Mouse (Mus musculus) hindbrain, embryonic 12.5 days (tissue): ENCODE measurements around the gene Fsd2. TPM values are rescaled to one million over a fixed set of nuclear protein-coding genes. Genes with fewer than 3 reads are reported as not detected.
A peak's percentile ranks its signal among the peaks of the same experiment; 100 is the strongest.

ENCODE experiments used
- ATAC-seq: fragments of 200-750 bp; cut with Nextera tagmentation; 2 replicates; pipeline ENCODE4 v1.8.0; 2017; ENCODE audit warnings: moderate TSS enrichment; ENCODE audit not compliant: low FRiP score
- H3K27ac ChIP-seq: fragments of 300-500 bp; sonication (generic); 2 replicates; pipeline ENCODE4 v1.5.1; 2016; ENCODE audit warnings: mild to moderate bottlenecking
- H3K27me3 ChIP-seq: fragments of 300-500 bp; sonication (generic); 2 replicates; pipeline ENCODE4 v1.6.1; 2016; ENCODE audit warnings: mild to moderate bottlenecking
- H3K36me3 ChIP-seq: fragments of 300-500 bp; sonication (generic); 2 replicates; pipeline ENCODE4 v1.6.1; 2016; ENCODE audit warnings: mild to moderate bottlenecking
- H3K4me1 ChIP-seq: fragments of 300-500 bp; sonication (generic); 2 replicates; pipeline ENCODE4 v1.6.1; 2016
- H3K4me2 ChIP-seq: fragments of 300-500 bp; sonication (generic); replicated peaks from 2 replicates; pipeline ENCODE4 v1.6.1; 2016; ENCODE audit warnings: mild to moderate bottlenecking
- H3K4me3 ChIP-seq: fragments of 300-500 bp; sonication (generic); 2 replicates; pipeline ENCODE4 v1.5.1; 2016; ENCODE audit warnings: mild to moderate bottlenecking
- H3K9ac ChIP-seq: fragments of 300-500 bp; sonication (generic); 2 replicates; pipeline ENCODE4 v1.6.1; 2016; ENCODE audit warnings: mild to moderate bottlenecking, moderate library complexity
- H3K9me3 ChIP-seq: fragments of 300-500 bp; sonication (generic); replicated peaks from 2 replicates; pipeline ENCODE4 v1.6.1; 2016; ENCODE audit warnings: mild to moderate bottlenecking
- WGBS: fragments of 180-500 bp; shearing (Covaris S2); methylation state at CpG from one replicate; pipeline ENCODE4 v1.1.7; 2016; 5-methylcytosine and 5-hydroxymethylcytosine counted together
- polyA plus RNA-seq: library from polyadenylated mRNA; unstranded; fragments of >200 nt; fragmentation: Nextera tagmentation; extraction: Ambion mirVana; gene quantifications from 2 replicates; pipeline ENCODE4 v1.2.1, GENCODE M21; 2016

Gene Fsd2
- 0.46 and 0.53 TPM in 2 replicates for polyA plus RNA-seq

DNA sequence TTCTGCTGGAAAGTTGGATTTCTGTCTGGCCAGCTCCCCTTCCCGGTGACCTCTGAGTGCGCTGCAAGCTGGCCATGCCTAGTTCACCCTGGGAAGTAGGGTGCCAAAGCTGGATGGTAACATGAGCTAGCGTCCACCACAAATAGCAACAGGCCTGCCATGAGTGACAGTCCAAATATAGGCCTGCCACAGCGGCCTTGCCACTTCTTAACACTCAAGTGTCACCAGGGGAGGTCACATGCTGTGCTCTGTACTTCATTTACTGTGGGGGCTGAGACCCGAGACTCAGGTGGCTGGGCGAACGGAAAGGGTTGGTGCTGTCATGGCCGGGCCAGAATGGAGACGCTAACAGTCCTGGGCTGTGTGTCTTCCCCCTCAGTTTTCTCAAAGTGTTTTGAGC, at the start of gene Fsd2:
Fsd2 (minus strand) TSS at position 53 of the 400 bp plus-strand sequence.
- no peaks in the 10 kb centered on the region for H3K27me3 ChIP-seq
- H3K4me1 ChIP-seq: 0 out of 2 replicates have a peak, but pooled peaks cover 5% of the 10 kb centered on the region
- H3K9me3 ChIP-seq: no peaks in the 10 kb centered on the region
- peak within 1 kb of the TSS; percentile 48 for H3K27ac ChIP-seq
- H3K36me3 ChIP-seq: no peaks in the 10 kb centered on the region
- no peak for ATAC-seq
- no peak within 1 kb of the TSS for H3K4me2 ChIP-seq
- H3K4me3 ChIP-seq: no peak within 1 kb of the TSS
- no peak within 1 kb of the TSS for H3K9ac ChIP-seq
- WGBS: 77% methylated on average over 9 of the region's 9 CpGs

DNA sequence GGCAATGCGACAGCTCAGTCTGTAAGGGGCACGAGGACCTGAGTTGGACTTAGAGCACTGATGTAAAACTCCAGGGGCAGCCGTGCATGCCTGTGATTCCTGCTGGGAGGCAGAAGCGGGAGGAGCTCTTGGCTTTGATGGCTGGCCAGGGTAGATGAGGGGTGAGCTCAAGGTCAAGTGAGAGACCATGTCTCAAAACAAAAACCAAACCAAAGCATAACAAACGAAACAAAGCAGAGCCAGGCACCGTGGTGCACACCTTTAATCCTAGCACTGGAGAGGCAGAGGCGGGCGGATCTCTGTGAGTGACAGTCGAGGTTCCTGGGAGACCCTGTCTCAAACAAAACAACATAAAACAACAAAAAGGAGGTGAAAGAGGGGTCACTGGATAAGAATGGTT, 48.3 kb upstream of the Fsd2 start:
- no peaks in the 10 kb centered on the region for H3K9me3 ChIP-seq
- H3K27ac ChIP-seq: no peak overlapping the region
- H3K4me3 ChIP-seq: no peak overlapping the region
- H3K9ac ChIP-seq: no peak overlapping the region
- no peak for ATAC-seq
- H3K36me3 ChIP-seq: 0 out of 2 replicates have a peak, but pooled peaks cover 3% of the 10 kb centered on the region
- 68% methylated on average over 9 of the region's 9 CpGs for WGBS
- no peak overlapping the region for H3K4me2 ChIP-seq
- H3K27me3 ChIP-seq: no peaks in the 10 kb centered on the region
- H3K4me1 ChIP-seq: peaks cover 10% of the 10 kb centered on the region; the same call in 1 of the 2 replicates

DNA sequence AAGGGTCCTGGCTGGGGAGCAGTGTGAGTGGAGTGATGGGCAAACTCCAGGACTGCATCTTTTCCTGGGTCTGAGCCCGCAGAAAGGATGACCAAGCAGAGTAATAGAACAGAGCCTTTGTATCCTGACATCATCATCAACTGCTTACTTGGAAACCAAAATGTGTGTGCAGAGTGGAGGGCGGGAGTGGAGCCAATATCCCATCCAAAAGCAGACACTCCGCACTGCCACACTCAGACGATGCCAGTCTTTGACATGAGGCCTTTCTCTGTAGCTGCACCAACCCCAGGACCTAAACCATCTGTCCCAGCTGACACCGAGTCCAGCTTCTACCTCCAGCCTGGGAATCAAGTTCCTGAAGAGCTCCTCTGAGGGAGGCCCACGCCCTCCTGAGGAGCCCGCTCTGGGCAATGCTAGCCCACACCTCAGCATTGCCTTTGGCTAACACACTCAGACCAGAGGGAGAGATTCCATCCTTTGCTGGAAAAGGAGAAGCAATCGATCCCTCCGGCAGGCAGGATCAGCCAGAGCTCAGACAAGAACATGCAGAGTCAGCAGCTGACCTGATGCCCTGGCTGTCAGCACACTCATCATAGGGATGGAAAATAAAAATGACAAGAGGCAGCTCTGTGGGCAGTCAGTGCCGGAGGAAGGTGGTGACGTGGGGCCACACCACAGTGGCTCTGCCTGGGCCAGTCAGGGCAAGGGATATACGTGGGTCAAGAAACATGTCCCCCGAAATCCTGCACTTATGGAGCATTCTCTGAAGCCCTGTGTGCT, 46.3 kb upstream of the Fsd2 start:
- 77% methylated on average over 13 of the region's 13 CpGs for WGBS
- H3K4me2 ChIP-seq: no peak overlapping the region
- ATAC-seq: no peak
- 0 out of 2 replicates have a peak, but pooled peaks cover 3% of the 10 kb centered on the region for H3K36me3 ChIP-seq
- no peaks in the 10 kb centered on the region for H3K9me3 ChIP-seq
- no peak overlapping the region for H3K9ac ChIP-seq
- H3K27ac ChIP-seq: no peak overlapping the region
- no peak overlapping the region for H3K4me3 ChIP-seq
- peaks cover 10% of the 10 kb centered on the region; the same call in 1 of the 2 replicates for H3K4me1 ChIP-seq
- no peaks in the 10 kb centered on the region for H3K27me3 ChIP-seq

DNA sequence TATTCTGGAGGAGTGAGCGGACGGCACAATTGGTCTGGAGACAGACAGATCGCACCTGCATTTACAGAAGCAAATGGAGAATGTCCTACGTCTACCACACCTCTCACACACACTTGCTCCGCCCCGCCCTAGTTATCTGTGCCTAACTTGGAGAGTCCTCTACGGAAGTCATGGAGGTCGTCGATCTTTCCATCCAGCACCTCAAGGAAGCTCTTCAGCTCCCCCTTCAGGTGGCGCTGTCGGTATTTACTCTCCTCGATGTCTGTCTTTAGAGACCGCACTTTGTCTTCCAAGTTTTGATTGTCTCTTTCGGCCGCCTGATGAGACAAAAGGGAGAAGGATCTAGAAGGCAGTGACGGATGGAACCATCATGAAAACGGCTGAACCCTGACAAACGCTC, 43.4 kb upstream of the Fsd2 start:
- Histone ChIP-seq H3K4me3 (no peak overlapping the region), H3K36me3 (0 out of 2 replicates have a peak, but pooled peaks cover 3% of the 10 kb centered on the region), H3K27me3 (no peaks in the 10 kb centered on the region), H3K4me1 (peaks cover 8% of the 10 kb centered on the region; the same call in 1 of the 2 replicates), H3K4me2 (no peak overlapping the region), H3K9me3 (no peaks in the 10 kb centered on the region), H3K27ac (no peak overlapping the region), H3K9ac (no peak overlapping the region)
- WGBS: 65% methylated on average over 18 of the region's 18 CpGs
- ATAC-seq: no peak

DNA sequence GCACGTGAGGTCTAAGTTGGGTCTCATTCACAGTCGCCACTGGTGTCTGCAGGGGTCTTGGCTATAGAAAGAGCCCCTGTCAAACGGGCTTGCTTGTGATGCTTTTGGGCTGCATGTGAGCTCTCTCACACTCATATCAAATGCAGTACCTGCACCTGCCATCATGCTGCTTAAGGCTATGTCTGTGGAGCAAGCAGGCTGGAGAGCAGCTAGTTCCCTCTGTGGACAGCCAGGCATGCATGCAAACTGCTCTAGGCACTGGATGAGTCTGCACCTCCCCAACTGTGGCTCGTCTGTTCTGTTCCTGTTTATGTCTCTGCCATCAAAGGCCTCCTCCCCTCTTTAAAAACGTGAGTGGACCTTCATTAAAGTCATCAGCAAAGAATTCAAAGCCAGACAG, 39.7 kb upstream of the Fsd2 start:
- Histone ChIP-seq H3K36me3 (0 out of 2 replicates have a peak, but pooled peaks cover 3% of the 10 kb centered on the region), H3K4me1 (no peaks in the 10 kb centered on the region), H3K4me3 (no peak overlapping the region), H3K27me3 (no peaks in the 10 kb centered on the region), H3K9ac (no peak overlapping the region), H3K27ac (no peak overlapping the region), H3K9me3 (no peaks in the 10 kb centered on the region), H3K4me2 (no peak overlapping the region)
- no peak for ATAC-seq
- WGBS: 56% methylated on average over 5 of the region's 5 CpGs

DNA sequence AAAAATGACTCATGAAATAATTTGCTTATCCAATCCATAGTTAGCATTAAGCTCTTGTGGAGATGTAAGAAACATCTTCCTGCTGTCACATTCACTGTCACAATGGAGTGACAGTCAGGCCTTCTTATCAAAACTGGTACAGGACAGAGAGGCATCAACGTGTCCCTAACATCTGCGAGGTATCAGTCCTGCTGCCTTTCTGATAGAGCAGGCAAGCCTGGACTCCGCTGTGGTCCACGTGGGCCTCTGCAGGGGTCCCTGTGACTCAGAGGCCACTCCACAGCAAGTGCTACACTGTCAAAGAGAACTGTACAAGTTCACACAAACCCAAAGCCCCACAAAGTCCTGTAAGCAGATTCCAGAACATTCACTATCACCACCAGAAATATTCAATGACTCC, 38.7 kb upstream of the Fsd2 start:
- no peak overlapping the region for H3K27ac ChIP-seq
- no peaks in the 10 kb centered on the region for H3K9me3 ChIP-seq
- 78% methylated on average over 4 of the region's 4 CpGs for WGBS
- H3K4me1 ChIP-seq: no peaks in the 10 kb centered on the region
- no peak for ATAC-seq
- no peak overlapping the region for H3K4me2 ChIP-seq
- H3K27me3 ChIP-seq: no peaks in the 10 kb centered on the region
- H3K4me3 ChIP-seq: no peak overlapping the region
- H3K9ac ChIP-seq: no peak overlapping the region
- no peaks in the 10 kb centered on the region for H3K36me3 ChIP-seq

DNA sequence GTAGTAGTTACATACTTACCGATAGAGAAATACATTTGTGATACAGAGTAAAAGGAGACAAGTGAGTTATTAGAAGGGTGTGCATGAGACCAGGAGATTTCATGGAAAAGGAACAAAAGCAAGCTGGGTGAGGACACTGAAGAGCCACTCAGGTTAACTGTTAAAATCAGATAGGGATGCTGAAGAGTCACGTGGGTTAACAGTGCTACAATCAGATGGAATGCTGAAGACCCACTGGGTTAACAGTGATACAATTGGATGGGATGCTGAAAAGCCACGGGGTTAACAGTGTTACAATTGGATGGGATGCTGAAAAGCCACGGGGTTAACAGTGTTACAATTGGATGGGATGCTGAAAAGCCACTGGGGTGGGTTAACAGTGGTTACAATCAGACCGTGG, 38.2 kb upstream of the Fsd2 start:
- ATAC-seq: no peak
- Histone ChIP-seq H3K9me3 (no peaks in the 10 kb centered on the region), H3K27me3 (no peaks in the 10 kb centered on the region), H3K4me3 (no peak overlapping the region), H3K36me3 (no peaks in the 10 kb centered on the region), H3K4me2 (no peak overlapping the region), H3K4me1 (no peaks in the 10 kb centered on the region), H3K9ac (no peak overlapping the region), H3K27ac (no peak overlapping the region)
- 75% methylated on average over 5 of the region's 5 CpGs for WGBS

DNA sequence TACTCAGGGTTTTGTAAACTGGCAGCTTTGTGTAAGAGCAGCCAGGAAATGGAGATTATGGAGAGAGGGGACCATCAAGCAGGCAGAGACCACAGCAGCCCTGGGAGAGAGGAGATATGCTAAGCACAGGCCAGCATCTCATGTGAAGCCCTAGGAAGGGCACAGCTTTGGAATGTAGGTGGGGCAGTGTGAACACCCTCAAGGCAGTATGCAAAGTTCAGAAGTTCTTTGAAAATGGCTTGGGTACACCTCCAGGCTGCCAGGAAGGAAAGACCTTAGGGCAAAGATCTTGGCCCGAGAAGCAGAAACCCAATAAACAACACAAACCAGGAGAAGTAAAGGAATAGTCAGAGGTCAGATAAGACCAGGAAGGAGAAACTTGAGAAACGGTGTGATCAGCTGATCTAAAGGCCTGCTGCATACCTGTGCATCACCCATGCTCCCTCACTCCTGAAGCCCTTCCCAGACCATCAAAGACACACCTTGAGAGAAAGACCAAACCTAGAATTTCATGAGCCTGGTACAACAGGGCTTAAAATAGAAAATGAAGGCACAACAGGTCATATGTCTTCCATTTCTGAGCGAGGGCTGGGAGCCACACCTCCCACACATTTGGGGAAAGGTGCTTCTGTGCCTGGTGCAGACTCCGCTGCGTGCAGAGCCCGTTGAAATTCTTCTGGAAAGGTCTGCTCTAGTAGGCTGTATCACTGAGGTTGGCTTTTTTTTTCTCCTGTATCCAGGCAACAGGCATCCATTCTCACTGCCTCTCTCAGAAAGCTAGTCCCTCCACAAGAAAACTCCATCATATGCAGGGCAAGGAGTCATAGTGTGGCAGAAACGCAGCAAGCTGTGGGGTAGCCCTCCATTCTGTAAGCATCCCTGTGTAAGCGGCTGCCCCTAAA, 32.9 kb upstream of the Fsd2 start:
- Histone ChIP-seq H3K4me2 (no peak overlapping the region), H3K9ac (no peak overlapping the region), H3K36me3 (peaks cover 36% of the 10 kb centered on the region), H3K4me3 (no peak overlapping the region), H3K9me3 (no peaks in the 10 kb centered on the region), H3K27ac (no peak overlapping the region), H3K27me3 (no peaks in the 10 kb centered on the region), H3K4me1 (no peaks in the 10 kb centered on the region)
- ATAC-seq: no peak
- WGBS: 72% methylated on average over 8 of the region's 8 CpGs

DNA sequence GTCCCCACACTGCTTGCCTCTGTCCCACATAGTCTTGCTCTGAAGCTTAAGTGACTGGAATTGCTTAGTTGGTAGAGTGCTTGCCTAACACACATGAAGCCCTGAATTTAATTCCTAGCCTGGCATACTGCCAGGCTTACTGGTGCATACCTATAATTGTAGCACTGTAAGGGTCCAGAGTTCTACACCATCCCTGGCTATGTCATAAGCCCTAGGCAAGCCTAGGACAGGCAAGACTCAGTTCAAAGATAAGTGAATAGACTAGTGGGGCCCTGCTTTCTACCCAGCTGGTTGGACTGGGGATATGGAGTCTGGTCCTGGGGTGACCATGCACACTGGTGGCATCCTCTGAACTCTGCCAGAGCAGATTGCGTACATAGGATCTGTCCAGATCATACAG, 30.9 kb upstream of the Fsd2 start:
- H3K4me1 ChIP-seq: no peaks in the 10 kb centered on the region
- ATAC-seq: no peak
- no peak overlapping the region for H3K27ac ChIP-seq
- H3K9me3 ChIP-seq: no peaks in the 10 kb centered on the region
- WGBS: 90% methylated on average over 1 of the region's 1 CpGs
- H3K4me3 ChIP-seq: no peak overlapping the region
- H3K4me2 ChIP-seq: no peak overlapping the region
- peaks cover 55% of the 10 kb centered on the region for H3K36me3 ChIP-seq
- H3K9ac ChIP-seq: no peak overlapping the region
- H3K27me3 ChIP-seq: no peaks in the 10 kb centered on the region

DNA sequence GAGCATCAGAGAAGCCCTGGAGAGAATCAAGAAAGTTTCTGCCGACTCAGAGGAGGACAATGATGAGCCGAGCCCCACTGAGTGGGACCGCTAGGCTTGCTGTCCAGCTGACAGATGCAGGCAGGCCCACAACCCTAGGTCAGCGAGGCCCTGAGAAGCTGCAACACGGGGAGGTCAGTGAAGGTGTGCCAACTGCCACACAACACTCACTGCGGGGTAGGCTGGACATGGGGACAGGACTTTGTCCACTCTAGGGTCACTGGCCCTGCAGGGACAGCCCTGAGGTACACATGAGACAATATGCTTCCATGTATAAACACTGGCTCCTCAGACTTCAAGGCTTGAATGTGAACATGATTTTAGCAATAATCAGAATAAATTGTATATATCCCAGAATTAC, 29.3 kb upstream of the Fsd2 start:
- H3K9me3 ChIP-seq: no peaks in the 10 kb centered on the region
- no peak overlapping the region for H3K4me2 ChIP-seq
- no peaks in the 10 kb centered on the region for H3K27me3 ChIP-seq
- WGBS: 88% methylated on average over 6 of the region's 6 CpGs
- no peaks in the 10 kb centered on the region for H3K4me1 ChIP-seq
- ATAC-seq: no peak
- H3K36me3 ChIP-seq: peaks cover 69% of the 10 kb centered on the region
- no peak overlapping the region for H3K4me3 ChIP-seq
- no peak overlapping the region for H3K27ac ChIP-seq
- no peak overlapping the region for H3K9ac ChIP-seq

DNA sequence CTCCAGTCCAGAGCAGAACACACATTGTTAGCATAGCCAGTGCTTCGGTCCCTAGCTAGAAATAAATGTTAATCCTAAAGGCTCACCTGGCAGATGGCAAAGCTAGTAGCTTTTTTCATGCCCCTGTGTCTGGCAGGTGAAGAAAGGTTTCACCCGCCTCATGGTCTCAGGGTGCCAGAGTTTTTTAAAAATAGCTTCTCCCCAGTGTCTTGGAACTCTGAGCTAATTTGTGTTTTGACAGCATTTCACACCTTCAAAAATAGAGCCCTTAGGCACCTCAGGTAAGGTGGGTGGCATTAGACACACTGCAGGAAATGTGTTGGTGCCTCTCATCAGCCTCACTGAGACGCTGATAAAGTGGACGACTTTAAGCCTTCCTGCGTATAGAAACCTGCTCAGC, 28.3 kb upstream of the Fsd2 start:
- H3K9ac ChIP-seq: no peak overlapping the region
- H3K4me2 ChIP-seq: no peak overlapping the region
- whole genome bisulfite sequencing: 90% methylated on average over 5 of the region's 5 CpGs
- peaks cover 71% of the 10 kb centered on the region for H3K36me3 ChIP-seq
- H3K4me1 ChIP-seq: no peaks in the 10 kb centered on the region
- H3K9me3 ChIP-seq: no peaks in the 10 kb centered on the region
- no peaks in the 10 kb centered on the region for H3K27me3 ChIP-seq
- H3K27ac ChIP-seq: no peak overlapping the region
- no peak for ATAC-seq
- no peak overlapping the region for H3K4me3 ChIP-seq

DNA sequence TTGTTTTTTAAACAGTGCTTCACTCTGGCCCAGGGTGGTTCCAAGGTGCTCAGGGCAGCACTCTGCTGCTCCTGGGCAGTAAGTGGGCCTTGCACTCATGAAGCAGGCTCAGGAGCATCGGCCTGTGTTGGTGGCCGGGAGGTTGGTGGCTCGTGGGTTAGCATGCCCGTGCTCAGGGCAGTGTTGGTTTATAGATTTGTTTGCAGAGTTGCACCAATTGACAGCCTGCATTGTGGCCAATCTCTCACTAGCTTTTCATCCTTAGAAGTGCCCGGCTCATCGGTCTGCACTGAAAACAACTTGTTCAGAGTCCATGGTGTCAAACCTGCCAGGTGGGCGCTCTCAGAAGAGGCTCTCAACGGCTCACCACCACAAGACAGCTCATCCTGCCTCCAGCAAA, 26.6 kb upstream of the Fsd2 start:
- ATAC-seq: no peak
- Histone ChIP-seq H3K36me3 (peaks cover 76% of the 10 kb centered on the region), H3K9ac (no peak overlapping the region), H3K27me3 (no peaks in the 10 kb centered on the region), H3K4me3 (no peak overlapping the region), H3K27ac (no peak overlapping the region), H3K9me3 (no peaks in the 10 kb centered on the region), H3K4me2 (no peak overlapping the region), H3K4me1 (no peaks in the 10 kb centered on the region)
- WGBS: 91% methylated on average over 8 of the region's 8 CpGs
